Mouse (Mus musculus) forebrain, embryonic 15.5 days (tissue): ENCODE measurements around the gene Hspa1a. TPM values are rescaled to one million over a fixed set of nuclear protein-coding genes. Genes with fewer than 3 reads are reported as not detected.
"Not testable (repeated sequence)": the region's sequence is repeated elsewhere in the genome, so short reads cannot be mapped to it uniquely, and the experiment has no call there.

Experiments used
- ATAC-seq: fragments of 200-750 bp; cut with Nextera tagmentation; replicated peaks from 2 replicates; pipeline ENCODE4 v1.8.0; 2017; ENCODE audit warnings: mild to moderate bottlenecking, moderate TSS enrichment, moderate library complexity
- H3K27ac ChIP-seq: fragments of 300-500 bp; sonication (generic); replicated peaks from 2 replicates; pipeline ENCODE4 v1.5.1; 2015; ENCODE audit warnings: mild to moderate bottlenecking, inconsistent platforms
- H3K27me3 ChIP-seq: fragments of 300-500 bp; sonication (generic); 2 replicates; pipeline ENCODE4 v1.6.1; 2015; ENCODE audit warnings: inconsistent platforms
- H3K36me3 ChIP-seq: fragments of 300-500 bp; sonication (generic); 2 replicates; pipeline ENCODE4 v1.6.1; 2015; ENCODE audit warnings: mild to moderate bottlenecking, inconsistent platforms
- H3K4me1 ChIP-seq: fragments of 300-500 bp; sonication (generic); 2 replicates; pipeline ENCODE4 v1.6.1; 2015; ENCODE audit warnings: inconsistent platforms
- H3K4me2 ChIP-seq: fragments of 300-500 bp; sonication (generic); replicated peaks from 2 replicates; pipeline ENCODE4 v1.6.1; 2015; ENCODE audit warnings: mild to moderate bottlenecking, inconsistent platforms
- H3K4me3 ChIP-seq: fragments of 300-500 bp; sonication (generic); 2 replicates; pipeline ENCODE4 v1.5.1; 2015; ENCODE audit warnings: mild to moderate bottlenecking, inconsistent platforms
- H3K9ac ChIP-seq: fragments of 300-500 bp; sonication (generic); replicated peaks from 2 replicates; pipeline ENCODE4 v1.6.1; 2015; ENCODE audit warnings: mild to moderate bottlenecking, inconsistent platforms
- H3K9me3 ChIP-seq: fragments of 300-500 bp; sonication (generic); 2 replicates; pipeline ENCODE4 v1.6.1; 2016; ENCODE audit warnings: inconsistent platforms
- WGBS: fragments of 180-500 bp; shearing (Covaris S2); methylation state at CpG from one replicate; pipeline ENCODE4 v1.1.7; 2015; ENCODE audit warnings: mixed read lengths; 5-methylcytosine and 5-hydroxymethylcytosine counted together
- polyA plus RNA-seq: library from polyadenylated mRNA; unstranded; fragments of >200 nt; fragmentation: Nextera tagmentation; extraction: Ambion mirVana; gene quantifications from 2 replicates; pipeline ENCODE4 v1.2.1, GENCODE M21; 2015

Hspa1a gene
- polyA plus RNA-seq, 1 experiment from 2014 or later: 3.7 TPM

DNA sequence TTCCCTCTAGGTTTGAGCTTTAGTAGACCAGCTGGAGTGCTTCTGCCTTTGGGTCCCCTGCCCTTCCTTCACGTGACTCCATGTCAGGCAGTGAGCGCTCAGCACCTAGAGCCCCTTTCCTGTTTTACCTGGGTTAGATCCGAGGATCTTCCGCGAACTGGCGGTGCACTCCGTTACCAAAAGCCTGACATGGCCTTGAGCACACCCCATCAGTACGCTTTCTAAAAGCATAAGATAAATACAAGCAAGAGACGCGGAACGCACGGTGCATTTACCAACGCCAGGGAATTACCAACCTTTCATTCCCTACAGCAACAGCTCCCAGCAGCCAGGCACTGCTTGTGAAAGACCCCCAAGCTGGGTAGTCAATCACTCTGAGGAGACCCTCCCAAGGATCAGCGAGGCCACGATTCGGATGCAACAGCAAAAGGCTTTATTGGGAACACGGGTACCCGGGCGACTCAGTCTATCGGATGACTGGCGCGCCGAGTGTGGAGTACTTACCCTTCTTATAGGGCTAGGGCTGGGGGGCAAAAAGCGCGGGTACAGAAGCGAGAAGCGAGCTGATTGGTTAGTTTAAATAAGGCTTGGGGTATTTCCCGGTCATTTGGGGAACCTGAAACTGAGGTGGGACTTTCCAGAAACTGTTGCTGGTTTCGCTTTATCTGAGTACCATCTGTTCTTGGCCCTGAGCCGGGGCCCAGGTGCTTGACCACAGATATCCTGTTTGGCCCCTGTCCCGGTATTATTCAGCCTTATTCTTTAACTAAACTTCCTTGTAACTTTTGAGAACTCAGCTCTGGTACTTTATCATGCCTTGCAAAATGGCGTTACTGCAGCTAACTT lies 28.1 kb upstream of the Hspa1a start:
- Histone ChIP-seq H3K4me3 (peak overlapping the region; percentile 79), H3K4me1 (peaks cover 38% of the 10 kb centered on the region), H3K27ac (peak overlapping the region; percentile 98), H3K9ac (peak overlapping the region; percentile 89), H3K36me3 (peaks cover 13% of the 10 kb centered on the region), H3K4me2 (peak overlapping the region; percentile 97)
- H3K9me3 ChIP-seq, H3K27me3 ChIP-seq, ATAC-seq: not testable (repeated sequence)
- 22% methylated on average over 30 of the region's 32 CpGs for WGBS

GRCm38 (mm10) chr17:34998526-34999430 lies 26.8 kb upstream of the Hspa1a start:
- 93% methylated on average over 15 of the region's 15 CpGs for WGBS
- Histone ChIP-seq H3K4me3 (peak overlapping the region; percentile 32; the same call in 1 of the 2 replicates), H3K4me2 (peak overlapping the region; percentile 97; the same call in 1 of the 2 replicates), H3K4me1 (peaks cover 38% of the 10 kb centered on the region), H3K9ac (no peak overlapping the region), H3K27me3 (no peaks in the 10 kb centered on the region), H3K9me3 (no peaks in the 10 kb centered on the region), H3K27ac (no peak overlapping the region), H3K36me3 (no peaks in the 10 kb centered on the region)
- no peak for ATAC-seq

DNA sequence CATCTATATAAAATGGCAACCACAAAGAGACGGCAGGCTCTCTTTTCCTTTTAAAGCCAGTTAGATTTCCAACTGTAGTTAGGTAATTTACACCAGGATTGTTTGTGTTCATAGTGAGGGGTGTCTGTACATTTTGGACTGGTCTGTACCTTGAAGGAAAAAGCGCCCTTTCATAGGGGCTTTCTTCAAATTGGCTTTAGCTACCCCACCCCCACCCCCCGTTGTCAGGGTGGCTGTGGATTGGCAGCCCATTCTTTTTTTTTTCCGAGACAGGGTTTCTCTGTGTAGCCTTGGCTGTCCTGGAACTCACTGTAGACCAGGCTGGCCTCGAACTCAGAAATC lies 25.2 kb upstream of the Hspa1a start:
- H3K27ac ChIP-seq: no peak overlapping the region
- H3K27me3 ChIP-seq: no peaks in the 10 kb centered on the region
- WGBS: 86% methylated on average over 5 of the region's 5 CpGs
- no peak overlapping the region for H3K4me3 ChIP-seq
- no peak for ATAC-seq
- no peaks in the 10 kb centered on the region for H3K9me3 ChIP-seq
- no peaks in the 10 kb centered on the region for H3K36me3 ChIP-seq
- peaks cover 24% of the 10 kb centered on the region for H3K4me1 ChIP-seq
- no peak overlapping the region for H3K9ac ChIP-seq
- H3K4me2 ChIP-seq: no peak overlapping the region; the same call in 1 of the 2 replicates

- no peak overlapping the region for H3K27ac ChIP-seq
- no peak for ATAC-seq
- no peak overlapping the region for H3K4me3 ChIP-seq
- WGBS: 93% methylated on average over 13 of the region's 14 CpGs
- H3K4me2 ChIP-seq: no peak overlapping the region
- H3K36me3 ChIP-seq: no peaks in the 10 kb centered on the region; the same call in 1 of the 2 replicates
- H3K27me3 ChIP-seq: no peaks in the 10 kb centered on the region
- no peaks in the 10 kb centered on the region for H3K9me3 ChIP-seq
- H3K4me1 ChIP-seq: peaks cover 18% of the 10 kb centered on the region
- no peak overlapping the region for H3K9ac ChIP-seq
These were observed 24.6 kb upstream of the Hspa1a start for GRCm38 (mm10) chr17:34996411-34997141.

DNA sequence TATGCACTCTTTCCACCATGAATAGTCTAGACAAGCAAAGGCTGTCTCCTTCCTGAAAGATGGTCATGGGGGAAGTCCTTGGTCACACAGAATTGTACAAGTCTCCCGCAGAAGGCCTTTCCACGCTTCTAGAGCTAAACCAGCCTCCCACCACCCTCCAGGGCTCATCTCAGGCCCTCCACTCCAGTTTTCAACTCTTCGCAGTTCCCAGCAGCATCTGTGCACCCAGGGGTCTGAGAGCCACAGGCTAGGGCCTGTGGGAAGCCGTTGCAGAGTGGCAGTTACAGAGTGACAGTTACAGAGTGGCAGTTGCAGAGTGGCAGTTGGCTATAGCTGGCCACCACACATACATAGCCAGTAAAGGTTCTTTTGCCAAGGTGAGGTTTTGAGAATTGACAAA lies 24.0 kb upstream of the Hspa1a start:
- H3K9me3 ChIP-seq, ATAC-seq, H3K27me3 ChIP-seq, H3K9ac ChIP-seq, H3K27ac ChIP-seq, H3K36me3 ChIP-seq, H3K4me2 ChIP-seq, H3K4me3 ChIP-seq: not testable (repeated sequence)
- 98% methylated on average over 4 of the region's 4 CpGs for WGBS
- peaks cover 17% of the 10 kb centered on the region for H3K4me1 ChIP-seq

DNA sequence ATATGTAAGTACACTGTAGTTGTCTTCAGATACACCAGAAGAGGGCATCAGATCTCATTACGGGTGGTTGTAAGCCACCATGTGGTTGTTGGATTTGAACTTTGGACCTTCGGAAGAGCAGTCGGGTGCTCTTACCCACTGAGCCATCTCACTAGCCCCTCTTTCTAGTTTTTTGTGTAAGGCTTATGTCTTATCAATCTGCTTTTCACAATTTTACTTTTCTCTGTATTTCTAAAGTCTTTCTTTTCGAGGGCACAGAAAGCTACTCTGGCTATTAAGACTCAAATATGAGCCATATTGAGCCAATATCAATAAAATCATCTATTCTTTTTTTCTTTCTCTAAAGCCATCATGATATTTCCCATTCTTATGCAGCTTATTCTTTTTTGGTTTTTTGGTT lies 23.2 kb upstream of the Hspa1a start:
- H3K27ac ChIP-seq, ATAC-seq, H3K4me3 ChIP-seq, H3K36me3 ChIP-seq, H3K4me2 ChIP-seq, H3K9ac ChIP-seq, H3K9me3 ChIP-seq, H3K27me3 ChIP-seq: not testable (repeated sequence)
- peaks cover 16% of the 10 kb centered on the region for H3K4me1 ChIP-seq
- 92% methylated on average over 4 of the region's 4 CpGs for WGBS

DNA sequence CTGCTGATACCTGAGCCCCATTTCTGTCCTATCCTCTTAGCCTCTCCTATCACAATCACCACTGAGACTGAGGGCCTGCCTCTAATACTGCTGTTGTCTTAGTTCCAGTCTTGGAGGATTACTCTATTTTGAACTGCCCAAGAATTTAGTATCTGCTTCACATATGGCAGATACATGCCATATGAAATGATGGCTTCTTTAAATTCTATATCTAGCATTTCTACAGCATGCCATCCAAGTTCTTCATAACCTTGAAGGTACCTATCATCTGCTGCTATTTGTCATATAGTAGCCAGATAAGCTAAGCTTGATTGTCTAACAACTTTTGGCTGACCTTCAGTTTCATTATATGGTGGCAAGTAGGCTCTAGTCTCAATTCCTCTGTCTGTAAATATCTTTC lies 22.8 kb upstream of the Hspa1a start:
- H3K4me1 ChIP-seq: peaks cover 12% of the 10 kb centered on the region
- H3K9me3 ChIP-seq: no peaks in the 10 kb centered on the region
- no peak overlapping the region for H3K4me2 ChIP-seq
- H3K36me3 ChIP-seq: peaks cover 6% of the 10 kb centered on the region; the same call in 1 of the 2 replicates
- no peak overlapping the region for H3K9ac ChIP-seq
- no peak for ATAC-seq
- H3K27me3 ChIP-seq: no peaks in the 10 kb centered on the region
- H3K4me3 ChIP-seq: no peak overlapping the region
- H3K27ac ChIP-seq: no peak overlapping the region

DNA sequence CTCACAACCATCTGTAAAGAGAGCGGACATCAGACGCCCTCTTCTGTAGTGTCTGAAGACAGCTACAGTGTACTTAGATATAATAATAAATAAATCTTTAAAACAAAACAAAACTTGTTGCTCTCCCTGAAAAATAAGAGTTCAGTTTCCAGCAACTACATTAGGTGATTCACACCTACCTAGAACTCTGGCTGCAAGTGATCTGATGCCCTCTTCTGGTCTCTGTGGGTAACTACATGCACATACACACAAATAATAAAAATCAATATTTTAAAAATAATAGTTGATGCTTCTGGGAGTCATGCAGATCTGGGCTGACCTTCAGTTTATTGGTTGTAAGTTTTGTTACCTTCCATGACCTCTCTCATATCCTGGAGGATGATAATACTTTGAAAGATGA lies 12.3 kb upstream of the Hspa1a start:
- peaks cover 24% of the 10 kb centered on the region for H3K4me1 ChIP-seq
- no peak overlapping the region for H3K9ac ChIP-seq
- no peak overlapping the region for H3K4me3 ChIP-seq
- no peak overlapping the region for H3K4me2 ChIP-seq
- no peak for ATAC-seq
- H3K36me3 ChIP-seq: peaks cover 23% of the 10 kb centered on the region
- H3K27ac ChIP-seq: no peak overlapping the region
- H3K27me3 ChIP-seq: no peaks in the 10 kb centered on the region
- H3K9me3 ChIP-seq: no peaks in the 10 kb centered on the region
- WGBS: 80% methylated on average over 2 of the region's 2 CpGs

DNA sequence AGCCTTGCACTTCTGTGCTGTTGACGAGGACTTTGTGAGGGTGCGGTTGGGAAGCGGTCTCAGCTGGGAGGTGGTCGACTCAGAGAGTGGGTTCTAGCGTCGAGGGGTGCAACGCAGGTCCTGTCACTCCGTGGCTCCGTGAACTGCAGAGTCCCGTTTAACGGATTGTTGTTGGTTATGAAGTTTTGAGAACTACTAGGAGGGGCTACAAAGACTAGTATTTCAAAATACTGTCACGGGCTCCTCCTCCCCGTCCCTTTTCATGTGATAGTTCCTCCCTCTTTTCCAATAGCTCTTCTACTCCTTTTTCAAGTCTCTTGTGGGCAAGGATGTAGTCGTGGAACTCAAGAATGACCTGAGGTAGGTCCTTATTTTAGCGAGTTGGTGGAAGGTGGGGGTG lies 10.4 kb upstream of the Hspa1a start:
- peaks cover 19% of the 10 kb centered on the region for H3K36me3 ChIP-seq
- peak overlapping the region; percentile 99 for H3K27ac ChIP-seq
- peak overlapping the region; percentile 94 for H3K4me3 ChIP-seq
- no peaks in the 10 kb centered on the region for H3K9me3 ChIP-seq
- peak overlapping the region; percentile 96 for H3K9ac ChIP-seq
- no peaks in the 10 kb centered on the region for H3K27me3 ChIP-seq
- WGBS: 0% methylated on average over 15 of the region's 15 CpGs
- peak overlapping the region; percentile 79 for H3K4me2 ChIP-seq
- peaks cover 24% of the 10 kb centered on the region for H3K4me1 ChIP-seq
- ATAC-seq: no peak

DNA sequence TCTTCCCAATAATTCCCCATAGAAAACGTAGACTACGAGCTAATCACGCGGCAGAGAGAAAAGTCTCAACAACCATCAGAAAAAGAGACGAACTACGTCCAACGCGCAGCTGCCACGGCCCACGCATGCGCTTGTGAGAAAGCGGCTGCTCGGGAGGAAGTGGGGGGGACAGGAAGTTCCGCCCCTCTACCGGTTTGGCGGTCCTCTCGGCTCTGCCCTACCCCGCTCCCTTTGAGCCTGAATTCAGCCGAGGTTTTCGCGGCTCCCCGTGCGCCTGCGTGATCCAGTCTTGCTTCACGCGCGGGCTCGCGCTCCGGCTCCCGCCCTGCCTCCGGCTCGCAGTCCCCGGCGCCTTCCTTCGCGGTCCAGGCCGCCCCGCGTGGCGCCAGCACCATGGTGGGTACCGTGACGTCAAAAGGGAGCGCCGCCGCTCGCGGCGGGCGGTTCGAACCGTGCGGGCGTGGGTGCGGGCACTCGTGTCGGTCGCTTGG lies 9.8 kb upstream of the Hspa1a start, which contains the start of gene Lsm2:
Gene Lsm2, plus strand, starts transcription at position 173 of the 491 bp plus-strand sequence.
- Histone ChIP-seq H3K4me2 (peak within 1 kb of the TSS; percentile 79), H3K4me1 (peaks cover 24% of the 10 kb centered on the region), H3K27ac (peak within 1 kb of the TSS; percentile 99), H3K4me3 (peak within 1 kb of the TSS; percentile 94), H3K9ac (peak within 1 kb of the TSS; percentile 96), H3K36me3 (peaks cover 18% of the 10 kb centered on the region), H3K9me3 (no peaks in the 10 kb centered on the region), H3K27me3 (no peaks in the 10 kb centered on the region)
- peak; percentile 97 for ATAC-seq
- 1% methylated on average over 58 of the region's 58 CpGs for WGBS

DNA sequence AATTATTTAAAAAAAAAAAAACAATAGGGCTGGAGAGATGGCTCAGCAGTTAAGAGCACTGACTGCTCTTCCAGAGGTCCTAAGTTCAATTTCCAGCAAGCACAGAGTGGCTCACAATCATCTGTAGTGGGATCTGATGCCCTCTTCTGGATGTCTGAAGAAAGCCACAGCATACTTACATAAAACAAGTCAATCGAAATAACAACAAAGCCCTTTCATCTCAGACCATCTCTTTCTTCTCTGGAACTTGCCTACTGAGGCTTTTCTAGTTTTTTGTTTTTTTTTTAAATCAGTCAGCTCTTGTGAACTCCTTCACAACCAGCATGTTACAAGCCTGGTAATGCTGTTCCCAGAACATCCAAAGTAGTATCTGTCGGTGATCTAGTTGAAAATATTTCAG lies 8.7 kb upstream of the Hspa1a start:
- Histone ChIP-seq H3K4me3 (peak overlapping the region; percentile 94), H3K27ac (peak overlapping the region; percentile 99; the same call in 1 of the 2 replicates), H3K4me2 (peak overlapping the region; percentile 79), H3K36me3 (peaks cover 8% of the 10 kb centered on the region), H3K4me1 (peaks cover 24% of the 10 kb centered on the region), H3K27me3 (no peaks in the 10 kb centered on the region), H3K9ac (peak overlapping the region; percentile 96), H3K9me3 (no peaks in the 10 kb centered on the region)
- no peak for ATAC-seq
- 15% methylated on average over 2 of the region's 2 CpGs for WGBS
